Mouse (Mus musculus) cerebellum, postnatal 36 days (tissue): ENCODE measurements at regions not wholly inside any gene's neighbourhood (a gene's known extent, or its start where the extent isn't known, plus 50 kb on each side); places are given as distances from the start of the nearest gene placed in this dataset.
A peak's percentile ranks its signal among the peaks of the same experiment; 100 is the strongest.

Source experiments
- DNase-seq, 2 experiments: peaks; one replicate each; pipeline ENCODE4 v3.0.0; 2021 to 2022; ENCODE audit warnings: mixed read lengths in 2 of 2

- DNase-seq: no peak
Observed at GRCm38 (mm10) chr2:27590511-27590910, 75.6 kb downstream of the Wdr5 start.

GRCm38 (mm10) chr2:27591668-27592067, 76.7 kb downstream of the Wdr5 start:
- no peak for DNase-seq

GRCm38 (mm10) chr2:27593338-27593737, 78.4 kb downstream of the Wdr5 start:
- no peak for DNase-seq

- DNase-seq: no peak
Observed at GRCm38 (mm10) chr2:27595251-27595650, 80.3 kb downstream of the Wdr5 start.

GRCm38 (mm10) chr2:27596217-27596616, 80.0 kb upstream of the Rxra start:
- no peak for DNase-seq

- DNase-seq: peak in 1 of 2 experiments; percentile 7
Observed at GRCm38 (mm10) chr2:27596966-27597365, 79.3 kb upstream of the Rxra start.

GRCm38 (mm10) chr2:27597901-27598300, 78.3 kb upstream of the Rxra start:
- DNase-seq: peak; percentile 10 to 18

GRCm38 (mm10) chr2:27599061-27599768, 77.0 kb upstream of the Rxra start:
- DNase-seq: peak; percentile 30 to 32

GRCm38 (mm10) chr2:27599769-27600167, 76.5 kb upstream of the Rxra start:
- no peak for DNase-seq

- DNase-seq: no peak
Observed at GRCm38 (mm10) chr2:27603333-27603732, 72.9 kb upstream of the Rxra start.

- DNase-seq: no peak
Observed at GRCm38 (mm10) chr2:27604588-27604987, 71.7 kb upstream of the Rxra start.

GRCm38 (mm10) chr2:27606816-27607215, 69.4 kb upstream of the Rxra start:
- no peak for DNase-seq

GRCm38 (mm10) chr2:27621741-27622140, 54.5 kb upstream of the Rxra start:
- no peak for DNase-seq

- no peak for DNase-seq
Observed at GRCm38 (mm10) chr2:27624656-27625366, 51.4 kb upstream of the Rxra start.
